Mouse (Mus musculus): Measurements from ENCODE around the gene Olfr1383. TPM values are rescaled to one million over a fixed set of nuclear protein-coding genes. Genes with fewer than 3 reads are reported as not detected.

Gene Olfr1383
- polyA plus RNA-seq, 1 experiment from 2014 or later: not detected

Other genes starting within 250 kb of the Olfr1383 start
- not detected in 2 replicates for gene Olfr1393, start 241.3 kb upstream of the Olfr1383 start, polyA plus RNA-seq (2015; fragmentation: Nextera tagmentation; extraction: Ambion mirVana)
- gene Olfr1392, start 234.4 kb upstream of the Olfr1383 start, polyA plus RNA-seq (2015; fragmentation: Nextera tagmentation; extraction: Ambion mirVana): not detected in 2 replicates
- gene Olfr10, start 214.9 kb upstream of the Olfr1383 start, polyA plus RNA-seq (2015; fragmentation: Nextera tagmentation; extraction: Ambion mirVana): not detected in 2 replicates
- not detected in 2 replicates for gene Olfr1391, start 196.9 kb upstream of the Olfr1383 start, polyA plus RNA-seq (2015; fragmentation: Nextera tagmentation; extraction: Ambion mirVana)
- gene Olfr1390, start 184.5 kb upstream of the Olfr1383 start, polyA plus RNA-seq (2015; fragmentation: Nextera tagmentation; extraction: Ambion mirVana): not detected in 2 replicates
- not detected in 2 replicates for gene Olfr1389, start 96.6 kb upstream of the Olfr1383 start, polyA plus RNA-seq (2015; fragmentation: Nextera tagmentation; extraction: Ambion mirVana)
- 0.08 and 0.12 TPM in 2 replicates for gene Olfr1388, start 83.0 kb upstream of the Olfr1383 start, polyA plus RNA-seq (2015; fragmentation: Nextera tagmentation; extraction: Ambion mirVana)
- not detected in 2 replicates for gene Olfr1387, start 64.3 kb upstream of the Olfr1383 start, polyA plus RNA-seq (2015; fragmentation: Nextera tagmentation; extraction: Ambion mirVana)
- gene Olfr1386, start 54.6 kb upstream of the Olfr1383 start, polyA plus RNA-seq (2015; fragmentation: Nextera tagmentation; extraction: Ambion mirVana): not detected in 2 replicates
- not detected in 2 replicates for gene Olfr1385, start 30.6 kb upstream of the Olfr1383 start, polyA plus RNA-seq (2015; fragmentation: Nextera tagmentation; extraction: Ambion mirVana)
- gene Olfr1384, start 12.9 kb upstream of the Olfr1383 start, polyA plus RNA-seq (2015; fragmentation: Nextera tagmentation; extraction: Ambion mirVana): not detected in 2 replicates
- gene Olfr1382, start 8.6 kb downstream of the Olfr1383 start, polyA plus RNA-seq (2015; fragmentation: Nextera tagmentation; extraction: Ambion mirVana): not detected in 2 replicates
- not detected in 2 replicates for gene Olfr1381, start 23.8 kb downstream of the Olfr1383 start, polyA plus RNA-seq (2015; fragmentation: Nextera tagmentation; extraction: Ambion mirVana)
- gene Olfr1380, start 37.2 kb downstream of the Olfr1383 start, polyA plus RNA-seq (2015; fragmentation: Nextera tagmentation; extraction: Ambion mirVana): not detected in 2 replicates
- gene Flt4, start 89.6 kb downstream of the Olfr1383 start, polyA plus RNA-seq (2015; fragmentation: Nextera tagmentation; extraction: Ambion mirVana): 2.0 and 2.1 TPM in 2 replicates
- 0.36 and 0.56 TPM in 2 replicates for gene Scgb3a1, start 144.0 kb downstream of the Olfr1383 start, polyA plus RNA-seq (2015; fragmentation: Nextera tagmentation; extraction: Ambion mirVana)
- gene Cnot6, start 193.1 kb downstream of the Olfr1383 start, polyA plus RNA-seq (2015; fragmentation: Nextera tagmentation; extraction: Ambion mirVana): 42.6 and 46.3 TPM in 2 replicates

All from hindbrain, embryonic 15.5 days (tissue).